Mouse (Mus musculus) ovary, postnatal 14 days (tissue): Measurements from ENCODE around the gene Rsrp1.

ENCODE experiments used
- DNase-seq: peaks from one replicate; pipeline ENCODE4 v3.0.0; 2022; ENCODE audit warnings: low spot score

The Rsrp1 gene

DNA sequence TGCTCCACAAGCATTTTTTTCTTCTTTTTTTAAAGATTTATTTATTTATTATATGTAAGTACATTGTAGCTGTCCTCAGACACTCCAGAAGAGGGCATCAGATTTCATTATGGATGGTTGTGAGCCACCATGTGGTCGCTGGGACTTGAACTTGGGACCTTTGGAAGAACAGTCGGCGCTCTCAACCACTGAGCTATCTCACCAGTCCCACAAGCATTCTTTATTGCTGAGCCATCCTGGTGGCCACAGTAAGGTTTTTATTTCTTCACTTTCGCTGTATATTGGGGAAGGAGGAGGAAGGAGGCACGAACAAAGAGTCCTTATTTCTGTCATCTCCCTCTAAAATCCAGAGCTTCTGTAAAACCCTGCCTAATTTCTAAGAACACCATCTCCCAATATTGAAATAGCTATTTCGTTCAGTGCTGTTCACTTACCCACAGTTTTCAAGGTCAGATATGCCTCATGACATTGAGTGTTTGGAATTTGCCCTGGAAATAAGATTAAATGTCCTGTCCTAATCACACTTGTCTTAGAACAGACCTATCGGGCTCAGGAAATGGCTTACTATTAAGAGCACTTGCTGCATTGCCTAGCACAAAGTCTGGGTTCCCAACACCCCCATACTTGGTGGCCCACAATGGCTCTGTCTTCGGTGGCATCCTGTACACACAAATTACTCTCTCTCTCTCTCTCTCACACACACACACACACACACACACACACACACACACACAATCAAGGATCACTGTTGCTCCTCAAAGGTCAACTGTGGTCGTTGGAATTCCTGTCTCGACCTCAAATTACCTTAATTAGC is 1.1 kb upstream of the Rsrp1 start:
- no peak for DNase-seq

DNA sequence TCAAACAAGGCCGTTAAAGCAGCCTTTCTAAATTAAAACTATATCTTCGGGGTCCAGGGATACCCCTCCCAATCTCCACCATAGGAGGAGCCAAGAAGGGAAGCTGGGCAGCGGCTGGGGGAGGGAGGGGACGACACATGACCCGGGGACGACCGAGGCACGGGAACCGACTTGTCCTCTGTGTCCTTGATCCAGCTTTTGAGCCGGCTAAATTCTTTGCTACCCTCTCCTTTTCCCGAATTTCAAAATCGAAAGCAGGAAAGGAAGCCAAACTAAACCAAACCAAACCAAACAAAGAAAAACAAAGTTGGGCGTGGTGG is 507 bp upstream of the Rsrp1 start:
- peak; percentile 45 for DNase-seq

DNA sequence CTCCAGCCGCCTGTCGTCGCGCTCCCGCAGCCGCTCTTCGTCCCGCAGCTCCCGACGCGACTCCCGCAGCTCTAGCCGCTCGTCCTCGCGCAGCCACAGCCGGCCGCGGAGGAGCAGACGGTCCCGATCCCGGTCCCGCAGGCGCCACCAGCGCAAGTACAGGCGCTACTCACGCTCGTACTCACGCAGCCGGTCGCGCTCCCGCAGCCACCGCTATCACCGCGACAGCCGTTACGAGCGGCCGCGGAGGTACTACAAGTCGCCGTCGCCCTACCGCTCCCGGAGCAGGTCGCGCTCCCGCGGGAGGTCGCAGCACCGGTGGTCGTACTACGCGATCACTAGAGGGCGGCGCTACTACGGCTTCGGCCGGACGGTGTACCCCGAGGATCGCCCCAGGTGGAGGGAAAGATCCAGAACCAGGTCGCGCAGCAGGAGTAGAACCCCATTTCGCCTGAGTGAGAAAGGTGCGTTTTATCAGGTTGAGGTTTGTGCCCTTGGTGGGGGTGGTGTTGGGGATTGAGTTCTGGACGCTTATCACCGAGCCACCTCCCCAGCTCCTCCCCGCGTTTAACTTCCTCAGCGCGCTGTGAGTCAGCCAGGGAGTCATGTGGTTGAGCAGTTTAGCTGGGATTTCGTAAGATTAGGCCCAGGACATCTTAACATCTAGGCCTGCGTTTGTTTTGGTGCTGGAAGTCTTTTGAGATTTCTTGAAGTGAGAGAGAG is 788 bp downstream of the Rsrp1 start:
- DNase-seq = peak; percentile 28

DNA sequence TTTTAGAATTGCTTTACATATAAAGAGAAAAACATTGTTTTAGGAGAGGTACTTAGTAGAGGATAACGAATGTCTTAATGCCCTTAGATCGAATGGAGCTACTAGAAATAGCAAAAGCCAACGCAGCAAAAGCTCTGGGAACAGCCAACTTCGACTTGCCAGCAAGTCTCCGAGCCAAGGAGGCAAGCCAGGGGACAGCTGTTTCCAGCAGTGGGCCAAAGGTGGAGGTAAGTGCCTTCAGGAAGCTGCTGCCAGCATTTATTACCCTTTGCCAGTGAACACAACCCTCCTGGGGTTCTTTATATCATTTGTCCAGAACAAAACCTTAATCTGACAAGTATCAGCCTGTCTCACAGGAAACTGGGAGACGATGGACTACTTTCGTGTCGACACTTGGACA is 1.8 kb downstream of the Rsrp1 start:
- no peak for DNase-seq

DNA sequence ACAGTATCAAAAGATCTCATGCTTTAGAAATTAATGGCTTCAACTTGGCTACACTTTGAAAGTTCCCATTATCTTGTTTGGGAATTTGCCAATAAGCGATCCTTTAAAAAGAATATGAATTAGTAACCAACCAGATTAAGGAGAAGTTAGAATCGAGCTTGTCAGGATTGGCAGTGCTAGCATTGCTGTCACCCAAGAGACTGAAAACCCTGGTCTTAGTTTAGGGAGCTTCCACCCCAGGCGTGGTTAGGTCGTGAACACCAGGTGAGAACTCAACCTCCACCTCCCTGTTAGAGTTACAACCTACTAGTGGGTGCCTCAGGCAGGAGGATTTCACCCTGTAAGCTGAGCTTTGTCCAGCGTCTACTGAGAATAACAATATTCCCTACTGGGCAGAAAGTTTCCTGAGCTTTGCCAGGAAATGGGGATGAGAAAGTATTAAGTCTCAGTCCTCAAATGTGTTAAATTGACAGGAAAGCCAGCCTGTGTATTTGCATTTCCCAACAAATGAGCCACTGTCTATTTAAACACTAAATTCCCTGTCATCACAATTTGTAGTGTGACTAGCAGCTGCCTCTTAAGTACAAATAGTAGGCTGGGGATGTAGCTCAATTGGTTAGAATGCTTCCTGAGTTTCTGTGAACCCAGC is 4.5 kb downstream of the Rsrp1 start:
- no peak for DNase-seq

GRCm38 (mm10) chr4:134928464-134928836 is 5.1 kb downstream of the Rsrp1 start:
- DNase-seq = no peak

DNA sequence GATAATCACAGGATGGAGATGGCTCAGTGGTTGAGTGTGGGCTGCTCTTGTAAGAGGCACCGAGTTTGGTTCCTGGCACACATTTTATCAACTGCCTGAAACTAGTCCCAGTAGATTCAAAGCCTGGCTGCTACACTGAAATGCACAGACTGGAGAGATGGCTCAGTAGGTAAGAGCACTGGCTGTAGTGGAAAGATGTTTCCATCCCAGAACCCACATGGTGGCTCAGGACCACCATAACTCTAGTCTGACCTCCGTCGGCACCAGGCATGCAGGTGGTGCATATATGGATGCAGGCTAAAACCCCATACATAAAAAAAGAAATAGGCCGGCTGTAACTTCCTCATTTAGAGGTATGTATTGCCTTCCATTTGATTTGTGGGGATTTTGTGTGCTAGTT is 6.1 kb downstream of the Rsrp1 start:
- DNase-seq = no peak

DNA sequence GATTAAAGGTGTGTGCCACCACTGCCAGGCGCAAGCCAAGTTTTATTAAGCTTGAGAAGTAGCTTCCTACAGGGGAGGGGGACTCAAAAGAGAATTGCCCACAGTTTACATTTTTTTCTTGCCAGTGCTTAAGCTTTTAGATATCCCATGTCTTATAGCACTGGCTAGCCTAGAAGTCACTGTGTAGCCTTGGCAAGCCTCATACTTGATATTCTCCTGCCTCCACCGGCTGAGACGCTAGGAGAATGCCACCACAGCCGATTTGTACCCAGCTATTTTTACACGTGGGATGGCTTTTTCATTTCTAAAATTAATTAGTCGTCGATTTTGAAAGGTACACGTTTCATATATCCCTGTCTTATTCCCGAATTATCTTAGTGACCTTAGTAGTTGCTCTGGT is 6.8 kb downstream of the Rsrp1 start:
- no peak for DNase-seq

- DNase-seq = peak; percentile 93
Observed at GRCm38 (mm10) chr4:134930684-134931481, 7.5 kb downstream of the Rsrp1 start, which contains the start of gene Syf2. TSS of gene Syf2 (plus strand) at chr4:134930898.

GRCm38 (mm10) chr4:134937240-134938176 is 14.1 kb downstream of the Rsrp1 start:
- no peak for DNase-seq

DNA sequence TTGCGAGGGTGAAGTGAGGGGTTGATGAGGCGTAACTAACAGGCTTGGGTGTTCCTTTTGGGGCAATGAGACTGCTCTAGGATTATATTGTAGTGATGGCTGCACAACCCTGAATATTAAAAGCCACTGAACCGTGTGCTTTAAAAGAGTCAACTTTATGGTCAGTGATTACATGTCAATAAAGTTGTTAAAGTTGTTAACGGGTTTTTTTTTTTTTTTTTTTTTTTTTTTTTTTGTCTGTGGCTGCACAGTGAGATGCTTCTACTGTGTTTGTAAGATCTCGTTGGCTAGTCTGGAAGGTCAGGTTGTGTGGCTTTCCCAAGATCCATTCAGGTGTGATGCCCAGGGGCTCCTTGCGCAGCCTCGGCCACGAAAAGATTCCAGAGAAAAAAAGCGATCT is 16.5 kb downstream of the Rsrp1 start:
- DNase-seq = no peak

- DNase-seq = no peak
Observed at GRCm38 (mm10) chr4:134943758-134944538, 20.6 kb downstream of the Rsrp1 start.

DNA sequence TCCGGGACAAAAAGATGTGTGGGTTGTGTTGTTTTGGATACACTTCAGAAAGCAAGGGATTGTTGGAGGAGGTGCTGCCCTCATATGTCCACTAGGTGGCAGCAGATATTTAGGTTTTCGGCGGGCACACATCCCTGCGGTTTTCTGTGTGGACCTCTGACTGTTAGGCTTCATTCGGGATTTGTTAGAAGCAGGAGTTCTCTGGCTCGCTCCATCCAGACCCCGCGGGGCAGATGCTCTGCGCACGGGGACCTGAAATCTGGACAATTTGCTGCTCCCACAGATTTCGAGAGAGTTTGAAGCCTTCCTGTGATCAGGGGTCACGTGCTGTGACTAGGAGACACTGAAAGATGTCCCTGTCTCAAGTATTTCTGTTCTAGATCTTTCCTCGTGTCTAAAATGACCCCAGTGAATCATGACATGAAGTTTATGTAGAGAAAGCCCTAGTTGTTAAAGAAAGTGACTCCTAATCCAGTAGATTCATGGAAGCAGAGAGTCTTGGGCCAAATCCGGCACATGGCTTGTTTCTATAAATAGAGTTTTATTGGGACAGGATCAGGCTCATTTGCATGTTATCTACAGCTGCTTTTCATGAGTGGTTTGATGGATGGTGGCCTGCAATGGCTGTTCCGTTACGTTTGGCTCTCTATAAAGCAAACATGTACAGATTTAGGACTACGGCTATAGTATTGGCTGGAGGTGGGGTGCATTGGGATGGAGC is 22.8 kb downstream of the Rsrp1 start:
- DNase-seq = peak; percentile 68

- peak; percentile 50 for DNase-seq
Observed at GRCm38 (mm10) chr4:134950518-134951091, 27.2 kb downstream of the Rsrp1 start.

DNA sequence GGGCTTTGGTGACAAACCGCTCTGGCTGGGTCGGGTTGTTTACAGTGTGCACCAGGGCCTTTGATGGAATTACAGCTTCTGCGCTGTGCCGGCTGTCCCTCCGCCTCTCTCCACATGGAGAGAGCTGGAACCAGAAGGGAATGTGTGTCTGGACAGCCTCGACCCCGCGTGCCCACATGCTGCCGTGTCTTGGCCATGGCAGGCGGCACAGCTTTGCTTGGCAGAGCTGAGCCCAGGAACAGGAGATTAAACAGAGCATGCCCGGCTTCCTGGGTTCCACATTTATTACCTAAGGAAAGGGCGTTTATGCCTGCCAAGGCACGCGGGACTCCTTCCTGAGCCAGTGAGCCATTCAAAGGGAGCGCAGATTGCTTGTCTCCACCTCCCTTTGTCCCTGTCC is 31.1 kb downstream of the Rsrp1 start:
- DNase-seq = no peak

- DNase-seq = no peak
Observed at GRCm38 (mm10) chr4:134955196-134955595, 31.8 kb downstream of the Rsrp1 start.

- no peak for DNase-seq
Observed at GRCm38 (mm10) chr4:134955845-134956244, 32.5 kb downstream of the Rsrp1 start.

- DNase-seq = peak; percentile 68
Observed at GRCm38 (mm10) chr4:134956328-134956727, 32.9 kb downstream of the Rsrp1 start.

GRCm38 (mm10) chr4:134963021-134963776 is 39.8 kb downstream of the Rsrp1 start:
- no peak for DNase-seq
